Mouse (Mus musculus) R1 (cell line): ENCODE results near the gene Gm11568.
"Not testable (repeated sequence)": the region's sequence is repeated elsewhere in the genome, so short reads cannot be mapped to it uniquely, and the experiment has no call there.

Experiments
- DNase-seq: peaks from one replicate; pipeline ENCODE4 v3.0.0-alpha.2; 2018; ENCODE audit warnings: low read depth, low spot score

Gene Gm11568

DNA sequence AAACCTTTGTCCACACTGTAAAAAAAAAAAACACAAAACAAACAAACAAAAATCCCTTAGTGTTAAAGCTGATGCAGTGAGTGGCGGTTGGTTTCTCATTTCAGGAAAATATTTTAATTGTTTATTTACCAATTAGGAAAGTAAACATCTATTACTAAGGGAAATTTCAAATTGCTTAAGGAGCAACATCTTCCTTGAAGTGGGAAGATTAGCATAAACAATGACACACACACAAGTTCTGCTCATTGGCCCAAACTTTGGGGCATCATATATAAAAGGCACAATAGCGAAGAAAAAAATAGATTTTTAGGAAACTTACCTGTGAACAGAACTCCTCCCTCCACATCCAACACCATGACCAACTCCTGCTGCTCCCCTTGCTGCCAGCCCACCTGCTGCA is at the start of gene Gm11568:
Gm11568 (plus strand) TSS at position 301 of the 400 bp plus-strand sequence.
- no peak for DNase-seq

DNA sequence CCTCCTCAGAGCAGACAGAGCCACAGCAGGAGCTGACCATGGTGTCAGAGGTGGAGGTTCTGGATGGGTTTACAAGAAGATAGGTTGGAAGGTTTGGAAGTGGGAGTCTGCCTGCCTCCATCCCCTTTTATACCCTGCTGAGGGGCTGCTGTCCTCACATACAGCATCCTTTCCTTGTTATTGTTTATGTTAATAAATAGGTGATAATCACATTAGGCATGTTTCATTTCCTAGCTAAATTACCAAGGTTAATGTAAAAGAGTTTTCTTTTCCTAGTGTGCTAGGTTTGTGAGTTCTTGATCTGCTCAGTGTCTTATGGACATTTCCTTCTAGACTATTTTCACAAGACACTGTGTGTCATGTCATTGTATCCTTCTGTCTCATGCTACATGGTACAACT is 47.9 kb upstream of the Gm11568 start, which contains the start of gene Krtap4-13:
Krtap4-13 (minus strand) TSS at position 101 of the 400 bp plus-strand sequence.
- not testable (repeated sequence) for DNase-seq

GRCm38 (mm10) chr11:99815566-99815965 is 42.2 kb upstream of the Gm11568 start, which contains the start of gene Gm11564:
Gene Gm11564 (minus strand): TSS chr11:99815666.
- not testable (repeated sequence) for DNase-seq

DNA sequence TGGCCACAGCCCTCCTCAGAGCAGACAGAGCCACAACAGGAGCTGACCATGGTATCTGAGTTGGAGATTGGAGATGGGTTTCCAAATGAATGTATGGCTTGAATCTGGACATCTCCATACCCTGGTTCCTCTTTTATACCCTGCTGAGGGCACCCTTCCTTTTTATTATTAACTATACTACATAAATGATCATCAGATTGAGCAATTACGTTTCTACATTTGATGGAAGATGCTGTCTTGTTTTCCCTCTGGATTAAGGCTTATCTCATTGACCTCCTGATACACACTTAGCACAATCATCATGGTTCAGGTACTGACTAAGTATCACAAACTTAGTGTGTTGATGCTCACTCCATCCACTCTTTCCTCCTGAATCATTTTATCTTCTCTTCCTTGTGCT is 19.8 kb upstream of the Gm11568 start, which contains the start of gene 2300003K06Rik:
2300003K06Rik (minus strand) TSS at position 101 of the 400 bp plus-strand sequence.
- no peak for DNase-seq

DNA sequence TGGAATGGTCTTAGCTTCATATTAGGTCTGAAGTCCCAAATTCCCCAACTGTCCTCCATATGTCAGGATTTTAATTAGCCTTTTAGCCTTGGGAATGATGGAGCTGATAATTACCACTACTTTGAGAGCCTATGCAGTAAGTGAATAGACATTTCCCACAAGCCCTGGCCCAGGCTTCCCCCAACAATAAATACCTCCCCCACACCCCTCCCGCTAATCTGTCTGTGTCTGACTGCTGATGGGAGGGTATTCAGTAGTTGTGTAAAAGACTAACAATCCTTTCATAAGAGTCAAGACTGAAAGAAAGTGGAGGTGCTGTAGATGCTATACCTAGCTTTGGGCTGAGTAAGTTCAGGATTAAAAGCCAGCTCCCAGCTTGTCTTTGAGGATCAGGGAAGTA is 15.5 kb upstream of the Gm11568 start:
- no peak for DNase-seq

GRCm38 (mm10) chr11:99846746-99847145 is 11.0 kb upstream of the Gm11568 start:
- DNase-seq = no peak

DNA sequence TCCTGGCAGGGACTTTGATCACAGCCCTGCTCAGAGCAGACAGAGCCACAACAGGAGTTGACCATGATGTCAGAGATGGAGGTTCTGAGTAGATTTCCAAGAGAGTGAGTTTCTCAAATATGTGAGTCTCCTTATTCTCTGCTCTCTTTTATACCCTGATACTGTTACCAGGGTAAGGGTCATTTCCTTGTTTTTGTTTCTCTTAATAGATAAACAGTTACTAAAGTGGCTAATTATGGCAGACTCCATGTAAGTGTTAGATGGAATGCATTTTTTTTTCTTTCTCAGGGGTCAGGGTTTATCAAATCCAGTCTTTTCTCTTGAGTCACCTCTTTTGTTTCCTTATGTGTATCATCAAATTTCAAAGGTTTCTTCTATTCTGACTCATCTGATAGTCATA is 6.2 kb upstream of the Gm11568 start, which contains the start of gene Krtap4-16:
Krtap4-16 (minus strand) TSS at position 101 of the 400 bp plus-strand sequence.
- no peak for DNase-seq

DNA sequence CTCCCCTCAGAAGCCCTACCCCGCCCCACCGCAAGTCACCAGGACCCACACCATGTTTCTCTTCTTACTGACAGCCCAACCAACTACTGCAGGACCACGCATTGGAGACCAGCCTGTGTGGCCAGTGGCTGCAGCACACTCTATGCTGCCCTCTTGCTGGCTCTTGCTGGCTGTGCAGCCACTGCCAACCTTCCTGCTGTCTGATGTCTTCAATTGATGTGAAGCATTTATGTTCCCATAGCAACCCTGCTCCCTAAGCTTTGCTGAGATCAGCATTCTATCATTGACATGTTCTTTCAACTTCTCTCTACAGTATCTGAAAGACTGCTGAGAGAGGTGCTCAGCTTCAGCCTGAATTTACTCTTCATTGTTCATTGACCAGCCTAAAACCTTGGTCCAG is 3.6 kb upstream of the Gm11568 start:
- peak; percentile 25 for DNase-seq

- DNase-seq = no peak
Observed at GRCm38 (mm10) chr11:99858761-99859160, 1.0 kb downstream of the Gm11568 start.

GRCm38 (mm10) chr11:99864176-99864575 is 6.5 kb downstream of the Gm11568 start, which contains the start of gene Gm11559:
Gene Gm11559 (plus strand): TSS chr11:99864476.
- DNase-seq = not testable (repeated sequence)

DNA sequence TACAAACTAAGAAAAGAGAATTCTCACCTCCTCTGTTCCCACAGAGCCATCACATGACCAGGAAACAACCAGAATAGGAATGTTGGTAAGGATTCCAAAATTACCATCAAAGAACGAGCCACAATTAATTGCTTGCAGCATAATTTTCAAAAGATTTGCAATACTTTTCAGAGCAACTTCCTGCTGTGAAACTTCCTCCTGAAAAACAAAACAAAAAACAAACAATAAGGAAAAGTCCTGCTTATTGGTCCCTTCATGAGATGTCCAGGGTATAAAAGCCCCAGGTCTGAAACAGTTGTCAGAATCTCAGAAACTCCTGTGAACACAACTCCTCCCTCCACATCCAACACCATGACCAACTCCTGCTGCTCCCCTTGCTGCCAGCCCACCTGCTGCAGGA is 15.4 kb downstream of the Gm11568 start, which contains the start of gene Krtap9-1:
Krtap9-1 (plus strand) TSS at position 301 of the 400 bp plus-strand sequence.
- not testable (repeated sequence) for DNase-seq

DNA sequence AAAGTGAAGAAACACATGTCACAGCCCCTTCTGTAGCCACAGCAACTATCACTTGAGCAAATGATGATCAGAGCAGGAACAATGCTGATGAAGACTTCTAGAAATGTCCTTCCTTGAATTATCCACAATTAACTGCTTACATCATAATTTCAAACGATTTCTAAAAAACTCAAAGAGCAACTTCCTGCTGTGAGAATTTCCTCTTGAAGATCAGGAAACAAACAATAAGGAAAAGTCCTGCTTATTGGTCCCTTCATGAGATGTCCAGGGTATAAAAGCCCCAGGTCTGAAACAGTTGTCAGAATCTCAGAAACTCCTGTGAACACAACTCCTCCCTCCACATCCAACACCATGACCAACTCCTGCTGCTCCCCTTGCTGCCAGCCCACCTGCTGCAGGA is 21.2 kb downstream of the Gm11568 start, which contains the start of gene Gm11567:
Gm11567 (plus strand) TSS at position 301 of the 400 bp plus-strand sequence.
- DNase-seq = not testable (repeated sequence)

DNA sequence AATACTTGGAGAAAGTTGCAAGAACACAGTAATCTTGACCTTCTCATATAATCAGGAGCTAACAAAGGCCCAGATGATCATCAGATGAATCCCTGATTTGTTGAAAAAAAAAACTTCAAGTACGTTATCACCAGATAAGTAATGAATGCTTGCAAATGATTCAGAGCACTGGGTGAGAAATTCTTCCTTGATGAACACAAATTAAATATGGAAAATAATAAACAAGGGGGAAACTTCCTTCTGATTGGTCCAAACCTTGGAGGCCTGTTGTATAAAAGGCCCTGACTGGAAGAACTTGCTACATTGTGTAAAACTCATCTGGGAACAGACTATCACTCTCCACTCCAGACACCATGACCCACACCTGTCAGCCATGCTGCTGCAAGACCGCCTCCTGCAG is 49.9 kb downstream of the Gm11568 start, which contains the start of gene Krtap31-1:
Krtap31-1 (plus strand) TSS at position 301 of the 400 bp plus-strand sequence.
- DNase-seq = no peak
